Mouse (Mus musculus): ENCODE data around the gene Trib2. TPM values are rescaled to one million over a fixed set of nuclear protein-coding genes. Genes with fewer than 3 reads are reported as not detected.

Trib2 gene
- polyA plus RNA-seq, 1 experiment from 2014 or later = 61.7 TPM

DNA sequence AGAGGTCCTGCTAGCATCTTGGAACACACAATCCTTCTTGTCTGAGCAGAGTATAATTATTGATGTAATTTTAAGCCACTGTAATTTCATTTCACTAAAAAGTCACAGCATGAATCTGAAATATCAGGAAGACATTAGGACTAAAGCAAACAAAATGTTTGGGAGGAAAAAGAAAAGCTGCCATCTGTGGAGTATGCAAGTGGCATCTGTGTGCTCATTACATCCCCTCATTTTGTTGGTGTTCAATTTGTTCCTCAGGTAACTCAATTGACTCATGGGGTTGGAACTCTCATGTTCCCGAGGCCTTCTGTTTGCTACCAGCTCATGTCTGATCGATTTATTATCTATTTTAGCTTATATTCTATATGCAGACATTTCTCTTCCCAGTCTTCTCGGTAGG is 28.0 kb upstream of the Trib2 start:
- 77% methylated on average over 3 of the region's 3 CpGs for WGBS
- H3K27me3 ChIP-seq (ENCODE audit: control insufficient read depth, insufficient read depth, low read length) = no peaks in the 10 kb centered on the region
- no peaks in the 10 kb centered on the region for H3K9me3 ChIP-seq (replicated peaks; ENCODE audit: control insufficient read depth, low read length)
- no peak overlapping the region for H3K9ac ChIP-seq (replicated peaks; ENCODE audit: low read length)
- DNase-seq (ENCODE audit: low spot score) (no peak), ATAC-seq (replicated peaks; ENCODE audit: insufficient number of reproducible peaks, low FRiP score, low TSS enrichment, low read depth) (no peak)
- no peaks in the 10 kb centered on the region for H3K36me3 ChIP-seq (replicated peaks; ENCODE audit: control insufficient read depth, insufficient read depth, low read depth, low read length)
- no peak overlapping the region for H3K4me2 ChIP-seq (ENCODE audit: low read depth, low read length)
- H3K4me1 ChIP-seq (ENCODE audit: control insufficient read depth, insufficient read depth, low read length) = no peaks in the 10 kb centered on the region
- no peak overlapping the region for H3K27ac ChIP-seq (replicated peaks; ENCODE audit: low read depth, low read length)
- H3K4me3 ChIP-seq (ENCODE audit: low read depth, low read length) = no peak overlapping the region

DNA sequence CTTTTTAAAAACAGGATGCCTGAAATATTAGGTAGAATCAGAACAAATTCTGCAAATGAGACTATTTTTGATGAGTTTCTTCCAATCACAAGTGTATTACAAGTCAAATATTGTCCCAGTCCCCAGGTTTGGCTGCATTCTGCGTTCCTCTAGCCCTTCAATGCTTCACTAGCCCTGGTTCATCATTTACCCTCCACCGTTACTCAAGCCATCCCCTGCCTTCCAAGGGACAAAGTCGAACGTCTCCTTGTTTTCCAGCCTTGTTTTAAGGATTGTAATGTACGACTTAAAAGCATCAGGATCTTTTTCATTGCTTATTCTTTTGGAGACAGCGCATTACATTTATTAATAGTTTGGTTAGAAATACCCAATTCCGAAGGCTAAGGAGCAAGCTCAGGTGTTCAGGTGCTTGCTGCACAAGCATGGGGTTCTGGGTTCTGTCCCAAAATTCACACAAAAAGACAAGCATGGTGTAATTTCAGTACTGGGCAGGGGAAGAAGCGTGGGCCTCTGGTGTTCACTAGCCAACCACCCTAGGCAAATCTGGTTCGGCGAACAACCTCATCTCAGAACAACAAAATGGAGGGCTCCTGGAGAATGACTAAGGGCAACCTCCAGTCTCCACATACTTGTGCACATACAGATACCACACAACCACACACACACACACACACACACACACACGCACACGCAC is 24.3 kb upstream of the Trib2 start:
- no peak overlapping the region for H3K27ac ChIP-seq (replicated peaks; ENCODE audit: low read depth, low read length)
- H3K27me3 ChIP-seq (ENCODE audit: control insufficient read depth, insufficient read depth, low read length) = no peaks in the 10 kb centered on the region
- no peak overlapping the region for H3K4me2 ChIP-seq (ENCODE audit: low read depth, low read length)
- ATAC-seq (replicated peaks; ENCODE audit: insufficient number of reproducible peaks, low FRiP score, low TSS enrichment, low read depth) (no peak), DNase-seq (ENCODE audit: low spot score) (no peak)
- H3K9ac ChIP-seq (replicated peaks; ENCODE audit: low read length) = no peak overlapping the region
- WGBS = 92% methylated on average over 12 of the region's 12 CpGs
- no peak overlapping the region for H3K4me3 ChIP-seq (ENCODE audit: low read depth, low read length)
- H3K9me3 ChIP-seq (replicated peaks; ENCODE audit: control insufficient read depth, low read length) = no peaks in the 10 kb centered on the region
- no peaks in the 10 kb centered on the region for H3K4me1 ChIP-seq (ENCODE audit: control insufficient read depth, insufficient read depth, low read length)
- no peaks in the 10 kb centered on the region for H3K36me3 ChIP-seq (replicated peaks; ENCODE audit: control insufficient read depth, insufficient read depth, low read depth, low read length)

DNA sequence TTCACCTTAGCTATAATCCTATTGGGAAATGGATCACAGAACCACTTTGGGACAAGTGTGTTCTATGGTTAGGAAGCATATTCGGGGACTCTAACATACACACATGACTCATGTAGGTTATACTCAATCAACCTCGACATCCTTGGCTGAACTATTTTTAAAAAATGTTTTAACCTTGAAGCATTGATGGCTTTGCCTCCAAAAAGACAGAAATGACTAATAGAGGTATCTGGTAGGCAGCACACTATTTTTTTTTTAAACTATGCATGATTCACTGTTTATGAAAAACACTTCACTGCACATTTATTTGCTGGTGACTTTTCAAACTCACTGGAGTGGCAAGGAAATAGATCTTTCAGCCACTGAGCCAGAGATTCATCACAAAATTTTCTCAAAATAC is 21.5 kb upstream of the Trib2 start:
- no peak overlapping the region for H3K4me2 ChIP-seq (ENCODE audit: low read depth, low read length)
- H3K9ac ChIP-seq (replicated peaks; ENCODE audit: low read length) = no peak overlapping the region
- H3K9me3 ChIP-seq (replicated peaks; ENCODE audit: control insufficient read depth, low read length) = no peaks in the 10 kb centered on the region
- WGBS = 91% methylated on average over 2 of the region's 2 CpGs
- H3K27me3 ChIP-seq (ENCODE audit: control insufficient read depth, insufficient read depth, low read length) = no peaks in the 10 kb centered on the region
- DNase-seq (ENCODE audit: low spot score) (no peak), ATAC-seq (replicated peaks; ENCODE audit: insufficient number of reproducible peaks, low FRiP score, low TSS enrichment, low read depth) (no peak)
- H3K36me3 ChIP-seq (replicated peaks; ENCODE audit: control insufficient read depth, insufficient read depth, low read depth, low read length) = no peaks in the 10 kb centered on the region
- H3K4me1 ChIP-seq (ENCODE audit: control insufficient read depth, insufficient read depth, low read length) = no peaks in the 10 kb centered on the region
- H3K27ac ChIP-seq (replicated peaks; ENCODE audit: low read depth, low read length) = no peak overlapping the region
- no peak overlapping the region for H3K4me3 ChIP-seq (ENCODE audit: low read depth, low read length)

DNA sequence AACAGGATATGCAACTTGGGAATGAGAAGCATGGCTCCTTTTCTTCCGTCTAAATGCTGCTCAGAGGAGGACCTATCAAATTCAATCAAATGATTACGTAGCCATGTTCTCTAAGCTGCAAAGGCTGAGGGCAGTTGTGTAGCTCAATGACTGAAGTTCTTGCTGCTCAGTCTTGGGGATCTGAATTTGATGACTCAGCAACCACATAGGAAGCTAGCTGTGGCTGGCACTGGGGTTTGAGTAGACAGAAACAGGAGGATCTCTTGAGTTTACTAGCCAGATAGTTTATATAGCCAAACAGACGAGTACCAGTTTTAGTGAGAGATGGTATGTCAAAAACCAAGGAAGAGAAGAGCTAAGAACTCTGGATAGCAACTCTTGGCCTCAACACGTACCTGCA is 20.8 kb upstream of the Trib2 start:
- Histone ChIP-seq H3K27ac (replicated peaks; ENCODE audit: low read depth, low read length) (no peak overlapping the region), H3K27me3 (ENCODE audit: control insufficient read depth, insufficient read depth, low read length) (no peaks in the 10 kb centered on the region), H3K9ac (replicated peaks; ENCODE audit: low read length) (no peak overlapping the region), H3K4me1 (ENCODE audit: control insufficient read depth, insufficient read depth, low read length) (no peaks in the 10 kb centered on the region), H3K36me3 (replicated peaks; ENCODE audit: control insufficient read depth, insufficient read depth, low read depth, low read length) (no peaks in the 10 kb centered on the region), H3K9me3 (replicated peaks; ENCODE audit: control insufficient read depth, low read length) (no peaks in the 10 kb centered on the region), H3K4me2 (ENCODE audit: low read depth, low read length) (no peak overlapping the region), H3K4me3 (ENCODE audit: low read depth, low read length) (no peak overlapping the region)
- 92% methylated on average over 4 of the region's 4 CpGs for WGBS
- ATAC-seq (replicated peaks; ENCODE audit: insufficient number of reproducible peaks, low FRiP score, low TSS enrichment, low read depth) = no peak
- DNase-seq (ENCODE audit: low spot score) = no peak

DNA sequence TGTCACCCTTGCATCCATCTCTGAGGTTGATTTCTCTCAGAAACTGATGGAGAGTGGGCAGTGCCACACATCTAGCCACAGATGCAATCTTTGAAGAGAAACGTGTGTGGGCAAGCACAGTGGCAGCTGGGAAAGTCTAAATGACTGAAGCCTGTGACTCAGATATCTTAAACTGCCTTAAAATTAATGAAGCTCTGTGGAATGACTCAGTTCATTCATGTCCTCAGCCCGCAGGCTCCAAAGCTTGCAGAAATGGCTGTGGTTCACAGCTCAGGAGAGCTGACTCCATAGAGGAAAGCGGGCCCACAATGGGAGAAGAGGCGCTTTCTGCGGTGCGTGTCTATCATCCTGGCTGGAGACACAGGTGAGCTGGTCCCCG is 15.9 kb upstream of the Trib2 start:
- no peak overlapping the region for H3K27ac ChIP-seq (replicated peaks; ENCODE audit: low read depth, low read length)
- no peaks in the 10 kb centered on the region for H3K4me1 ChIP-seq (ENCODE audit: control insufficient read depth, insufficient read depth, low read length)
- ATAC-seq (replicated peaks; ENCODE audit: insufficient number of reproducible peaks, low FRiP score, low TSS enrichment, low read depth) (no peak), DNase-seq (ENCODE audit: low spot score) (no peak)
- H3K27me3 ChIP-seq (ENCODE audit: control insufficient read depth, insufficient read depth, low read length) = no peaks in the 10 kb centered on the region
- H3K36me3 ChIP-seq (replicated peaks; ENCODE audit: control insufficient read depth, insufficient read depth, low read depth, low read length) = no peaks in the 10 kb centered on the region
- 95% methylated on average over 7 of the region's 7 CpGs for WGBS
- no peak overlapping the region for H3K4me2 ChIP-seq (ENCODE audit: low read depth, low read length)
- no peak overlapping the region for H3K9ac ChIP-seq (replicated peaks; ENCODE audit: low read length)
- no peaks in the 10 kb centered on the region for H3K9me3 ChIP-seq (replicated peaks; ENCODE audit: control insufficient read depth, low read length)
- no peak overlapping the region for H3K4me3 ChIP-seq (ENCODE audit: low read depth, low read length)

DNA sequence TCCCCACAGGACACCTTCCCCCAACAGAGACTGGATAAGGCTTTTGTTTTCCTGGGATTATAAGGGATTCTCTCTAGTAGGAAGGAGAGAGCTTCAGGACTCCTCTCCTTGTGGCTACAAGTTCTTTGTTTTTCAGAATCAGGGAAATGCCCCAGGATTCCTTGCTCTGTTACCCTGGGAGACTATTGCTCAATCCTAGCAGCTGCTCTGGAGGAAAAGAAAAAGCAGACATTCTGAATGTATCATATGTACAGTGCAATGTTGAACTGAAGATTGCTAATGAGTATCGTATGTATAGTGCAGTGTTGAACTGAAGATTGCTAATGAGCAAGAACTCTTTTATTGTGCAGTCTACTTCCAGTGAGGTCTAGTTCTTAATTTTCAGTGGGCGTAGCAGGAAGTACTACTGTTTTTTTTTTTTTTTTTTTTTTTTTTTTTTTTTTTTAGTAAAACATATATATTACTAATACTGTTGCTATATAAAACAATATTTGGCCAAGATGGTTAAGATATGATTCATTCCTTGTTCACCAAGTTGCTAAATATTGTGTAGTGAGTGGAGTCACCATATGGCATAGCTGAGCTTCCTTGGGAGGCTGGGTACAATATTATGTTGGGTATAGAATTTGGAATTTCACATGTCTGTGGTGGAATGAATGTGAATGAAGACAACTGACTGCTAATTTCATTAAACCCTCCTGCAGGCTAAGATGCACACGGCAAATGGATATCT is 15.4 kb upstream of the Trib2 start:
- DNase-seq (ENCODE audit: low spot score) (no peak), ATAC-seq (replicated peaks; ENCODE audit: insufficient number of reproducible peaks, low FRiP score, low TSS enrichment, low read depth) (no peak)
- 87% methylated on average over 3 of the region's 3 CpGs for WGBS
- H3K27ac ChIP-seq (replicated peaks; ENCODE audit: low read depth, low read length) = no peak overlapping the region
- H3K9me3 ChIP-seq (replicated peaks; ENCODE audit: control insufficient read depth, low read length) = no peaks in the 10 kb centered on the region
- H3K4me2 ChIP-seq (ENCODE audit: low read depth, low read length) = no peak overlapping the region
- H3K36me3 ChIP-seq (replicated peaks; ENCODE audit: control insufficient read depth, insufficient read depth, low read depth, low read length) = no peaks in the 10 kb centered on the region
- no peak overlapping the region for H3K4me3 ChIP-seq (ENCODE audit: low read depth, low read length)
- no peaks in the 10 kb centered on the region for H3K27me3 ChIP-seq (ENCODE audit: control insufficient read depth, insufficient read depth, low read length)
- H3K4me1 ChIP-seq (ENCODE audit: control insufficient read depth, insufficient read depth, low read length) = no peaks in the 10 kb centered on the region
- H3K9ac ChIP-seq (replicated peaks; ENCODE audit: low read length) = no peak overlapping the region

- WGBS = 86% methylated on average over 3 of the region's 3 CpGs
- H3K9ac ChIP-seq (replicated peaks; ENCODE audit: low read length) = no peak overlapping the region
- no peaks in the 10 kb centered on the region for H3K27me3 ChIP-seq (ENCODE audit: control insufficient read depth, insufficient read depth, low read length)
- H3K4me2 ChIP-seq (ENCODE audit: low read depth, low read length) = no peak overlapping the region
- no peak for DNase-seq (ENCODE audit: low spot score)
- H3K4me3 ChIP-seq (ENCODE audit: low read depth, low read length) = no peak overlapping the region
- H3K27ac ChIP-seq (replicated peaks; ENCODE audit: low read depth, low read length) = no peak overlapping the region
- H3K36me3 ChIP-seq (replicated peaks; ENCODE audit: control insufficient read depth, insufficient read depth, low read depth, low read length) = no peaks in the 10 kb centered on the region
- no peaks in the 10 kb centered on the region for H3K4me1 ChIP-seq (ENCODE audit: control insufficient read depth, insufficient read depth, low read length)
- no peaks in the 10 kb centered on the region for H3K9me3 ChIP-seq (replicated peaks; ENCODE audit: control insufficient read depth, low read length)
- no peak for ATAC-seq (replicated peaks; ENCODE audit: insufficient number of reproducible peaks, low FRiP score, low TSS enrichment, low read depth)
These were observed 14.0 kb upstream of the Trib2 start for GRCm38 (mm10) chr12:15830750-15831149.

- H3K36me3 ChIP-seq (replicated peaks; ENCODE audit: control insufficient read depth, insufficient read depth, low read depth, low read length) = no peaks in the 10 kb centered on the region
- H3K9ac ChIP-seq (replicated peaks; ENCODE audit: low read length) = no peak overlapping the region
- no peak for ATAC-seq (replicated peaks; ENCODE audit: insufficient number of reproducible peaks, low FRiP score, low TSS enrichment, low read depth)
- H3K4me3 ChIP-seq (ENCODE audit: low read depth, low read length) = no peak overlapping the region
- 86% methylated on average over 2 of the region's 2 CpGs for WGBS
- H3K27me3 ChIP-seq (ENCODE audit: control insufficient read depth, insufficient read depth, low read length) = no peaks in the 10 kb centered on the region
- no peak overlapping the region for H3K27ac ChIP-seq (replicated peaks; ENCODE audit: low read depth, low read length)
- no peak for DNase-seq (ENCODE audit: low spot score)
- H3K9me3 ChIP-seq (replicated peaks; ENCODE audit: control insufficient read depth, low read length) = no peaks in the 10 kb centered on the region
- H3K4me2 ChIP-seq (ENCODE audit: low read depth, low read length) = no peak overlapping the region
- H3K4me1 ChIP-seq (ENCODE audit: control insufficient read depth, insufficient read depth, low read length) = no peaks in the 10 kb centered on the region
These were observed 12.2 kb upstream of the Trib2 start for GRCm38 (mm10) chr12:15828815-15829398.
